ENCODE assay signal across 25 mouse cellular contexts in the genomic region with DNA sequence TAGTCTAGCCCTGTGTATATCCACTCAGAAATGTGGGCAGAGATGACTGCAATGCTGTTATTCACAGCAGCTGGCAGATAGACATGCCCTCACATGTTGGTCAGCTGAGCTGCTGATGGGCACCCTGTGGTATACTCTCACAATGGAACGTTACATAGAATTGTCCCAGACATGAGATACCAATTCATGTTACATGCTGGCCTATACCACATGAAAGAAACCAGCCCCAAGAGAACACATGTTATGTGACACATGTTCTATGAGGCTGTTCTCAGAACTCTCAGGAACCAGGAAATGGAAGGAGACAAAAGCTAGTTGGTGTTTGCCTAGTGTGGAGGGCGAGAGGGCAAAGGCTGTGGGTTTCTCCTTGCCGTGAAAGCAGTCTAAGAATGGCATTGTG.
DNase-seq lines count a peak whose midpoint lies in the region; ATAC-seq and TF ChIP-seq lines count a peak whose summit lies in the region.
"Had no signal": no experiment of that assay in that cellular context is flagged by ENCODE, and none has a peak within 500 bp of the region (broad histone marks: within the 10 kb centered on the region; RNA-seq: fewer than 3 reads in every experiment).

No protein-coding gene starts in this region.

- H3K9ac ChIP-seq in intestine, embryonic 16.5 days (ENCODE audit: low read depth, low read length): no peak overlapping the region
- H3K9ac ChIP-seq in stomach, embryonic 16.5 days (ENCODE audit: low read length): no peak overlapping the region
- H3K9ac ChIP-seq: heart, embryonic 15.5 days; liver, embryonic 14.5 days; lung, embryonic 15.5 days; neural tube, embryonic 15.5 days had no signal

- H3K27me3 ChIP-seq in spleen, adult 2 months (ENCODE audit: control insufficient read depth, insufficient read depth, low read length): no peaks in the 10 kb centered on the region
- no peaks in the 10 kb centered on the region for H3K27me3 ChIP-seq in intestine, embryonic 16.5 days (replicated peaks; ENCODE audit: control insufficient read depth, insufficient read depth, low read length)
- no peaks in the 10 kb centered on the region for H3K27me3 ChIP-seq in stomach, embryonic 16.5 days (ENCODE audit: control insufficient read depth, insufficient read depth, low read length)
- H3K27me3 ChIP-seq: heart, embryonic 15.5 days; lung, embryonic 15.5 days; neural tube, embryonic 15.5 days had no signal

- no peaks in the 10 kb centered on the region for H3K9me3 ChIP-seq in intestine, embryonic 16.5 days (ENCODE audit: control insufficient read depth, low read length)
- H3K9me3 ChIP-seq in stomach, embryonic 16.5 days (replicated peaks; ENCODE audit: control insufficient read depth, low read length): peaks cover 11% of the 10 kb centered on the region
- H3K9me3 ChIP-seq: heart, embryonic 15.5 days; lung, embryonic 15.5 days; neural tube, embryonic 15.5 days had no signal

- peak; percentile 60 for ATAC-seq in intestine, embryonic 16.5 days
- no peak; the same call in 1 of the 2 replicates for ATAC-seq in stomach, embryonic 16.5 days (ENCODE audit: insufficient read depth, low FRiP score)
- ATAC-seq: activated CD4-positive, CD25-positive, alpha-beta regulatory T cell, adult 4 months; forebrain, embryonic 16.5 days; hindbrain, embryonic 16.5 days; midbrain, embryonic 16.5 days had no signal

- WGBS in spleen, adult 2 months: 46% methylated on average over 3 of the region's 3 CpGs
- WGBS in intestine, embryonic 16.5 days: 61% methylated on average over 3 of the region's 3 CpGs
- WGBS in stomach, embryonic 16.5 days: 65% methylated on average over 3 of the region's 3 CpGs

- peaks cover 14% of the 10 kb centered on the region for H3K36me3 ChIP-seq in spleen, adult 2 months (ENCODE audit: control insufficient read depth, insufficient read depth, low read length)
- peaks cover 11% of the 10 kb centered on the region; the same call in 1 of the 2 replicates for H3K36me3 ChIP-seq in intestine, embryonic 16.5 days (ENCODE audit: control insufficient read depth, insufficient read depth, low read length)
- H3K36me3 ChIP-seq in stomach, embryonic 16.5 days (ENCODE audit: control insufficient read depth, insufficient read depth, low read length): 0 out of 2 replicates have a peak, but pooled peaks cover 15% of the 10 kb centered on the region

- no peak for TF ChIP-seq POLR2A in spleen, adult 2 months (IDR thresholded peaks at IDR 0.05; ENCODE audit: low read depth, low read length)

- DNase-seq in spleen, adult 2 months (ENCODE audit: low read depth in 1 of 2, low spot score in 2 of 2): no peak
- no peak for DNase-seq in spleen, postnatal 36 days (ENCODE audit: low spot score in 2 of 2)
- DNase-seq in Muller cell, postnatal 12 days (ENCODE audit: inconsistent ontology term): peak; percentile 16
- no peak for DNase-seq in cerebellum, adult 9-10 months
- no peak for DNase-seq in gastrocnemius, postnatal 10 days
- DNase-seq: adrenal gland, adult 8-10 months; cerebellum, adult 8-10 months; kidney, adult 18-20 months; kidney, postnatal 4 days; layer of hippocampus, adult 9-11 months; lung, postnatal 36 days; thymus, postnatal 36 days had no signal

- peaks cover 11% of the 10 kb centered on the region for H3K4me1 ChIP-seq in spleen, adult 2 months (ENCODE audit: control insufficient read depth, insufficient read depth, insufficient read length)
- peaks cover 8% of the 10 kb centered on the region; the same call in 1 of the 2 replicates for H3K4me1 ChIP-seq in intestine, embryonic 16.5 days (ENCODE audit: control insufficient read depth, insufficient read depth, low read length)
- no peaks in the 10 kb centered on the region; the same call in 1 of the 2 replicates for H3K4me1 ChIP-seq in stomach, embryonic 16.5 days (ENCODE audit: control insufficient read depth, insufficient read depth, low read length)
- H3K4me1 ChIP-seq: heart, embryonic 15.5 days; lung, embryonic 15.5 days; neural tube, embryonic 15.5 days had no signal

- H3K4me3 ChIP-seq in spleen, adult 2 months (ENCODE audit: extremely low read depth, insufficient read depth, insufficient read length): no peak overlapping the region
- no peak overlapping the region for H3K4me3 ChIP-seq in intestine, embryonic 16.5 days (ENCODE audit: low read length)
- no peak overlapping the region for H3K4me3 ChIP-seq in stomach, embryonic 16.5 days (replicated peaks; ENCODE audit: low read length)
- H3K4me3 ChIP-seq: embryonic facial prominence, embryonic 10.5 days; forebrain, embryonic 10.5 days; heart, embryonic 15.5 days; lung, embryonic 15.5 days; midbrain, embryonic 10.5 days; neural tube, embryonic 15.5 days had no signal

- H3K4me2 ChIP-seq in intestine, embryonic 16.5 days (ENCODE audit: low read depth, low read length): no peak overlapping the region
- H3K4me2 ChIP-seq in stomach, embryonic 16.5 days (ENCODE audit: low read depth, low read length): no peak overlapping the region
- H3K4me2 ChIP-seq: heart, embryonic 15.5 days; lung, embryonic 15.5 days; neural tube, embryonic 15.5 days had no signal

- H3K27ac ChIP-seq in spleen, adult 2 months (ENCODE audit: insufficient read depth, low read length): 0 out of 2 replicates have a peak overlapping the region, but pooled peaks have one; percentile 12
- H3K27ac ChIP-seq in intestine, embryonic 16.5 days (ENCODE audit: low read length): peak overlapping the region; percentile 19; the same call in 1 of the 2 replicates
- H3K27ac ChIP-seq in stomach, embryonic 16.5 days (ENCODE audit: low read length): peak overlapping the region; percentile 9; the same call in 1 of the 2 replicates
- H3K27ac ChIP-seq: embryonic facial prominence, embryonic 10.5 days; forebrain, embryonic 10.5 days; heart, embryonic 15.5 days; liver, embryonic 14.5 days; lung, embryonic 15.5 days; midbrain, embryonic 10.5 days; neural tube, embryonic 15.5 days had no signal

- no peak for TF ChIP-seq CTCF in spleen, adult 2 months (IDR thresholded peaks at IDR 0.05; ENCODE audit: extremely low read depth, insufficient read depth, insufficient read length, insufficient replicate concordance)
